Mouse (Mus musculus) heart, adult 2 months (tissue): ENCODE measurements around the gene Fopnl.

Source experiments
- CTCF ChIP-seq: fragments of 200-600 bp; IDR thresholded peaks from 2 replicates; pipeline ENCODE4 v1.8.1; 2022; ENCODE audit warnings: antibody characterized with exemption, mild to moderate bottlenecking, moderate library complexity
- POLR2A ChIP-seq: fragments of 200-500 bp; IDR thresholded peaks from 2 replicates; pipeline ENCODE4 v1.6.1; 2011; ENCODE audit warnings: mild to moderate bottlenecking, low read depth, low read length, control low read depth; ENCODE audit not compliant: insufficient read depth

- TF ChIP-seq CTCF, result no peak
- no peak for TF ChIP-seq POLR2A
Measured at GRCm38 (mm10) chr16:14298461-14298860, 18.7 kb downstream of the Fopnl start.
